Mouse (Mus musculus) lung, postnatal 36 days (tissue): ENCODE measurements around the gene Ensa.
"Not testable (repeated sequence)": the region's sequence is repeated elsewhere in the genome, so short reads cannot be mapped to it uniquely, and the experiment has no call there.

ENCODE experiments used
- DNase-seq: peaks from one replicate; pipeline ENCODE4 v3.0.0; 2022; ENCODE audit warnings: mixed read lengths

Gene Ensa

GRCm38 (mm10) chr3:95663969-95664608 is 39.3 kb downstream of the Ensa start:
- no peak for DNase-seq

GRCm38 (mm10) chr3:95664940-95665352 is 40.2 kb downstream of the Ensa start:
- DNase-seq: no peak

- DNase-seq: peak; percentile 95
These were observed 41.5 kb downstream of the Ensa start for GRCm38 (mm10) chr3:95666124-95666844.

GRCm38 (mm10) chr3:95667521-95667920 is 42.7 kb downstream of the Ensa start:
- DNase-seq: no peak

- peak; percentile 83 for DNase-seq
These were observed 43.2 kb downstream of the Ensa start for GRCm38 (mm10) chr3:95668026-95668425.

- no peak for DNase-seq
These were observed 44.0 kb downstream of the Ensa start for GRCm38 (mm10) chr3:95668589-95669308.

GRCm38 (mm10) chr3:95669309-95669665 is 44.5 kb downstream of the Ensa start:
- no peak for DNase-seq

GRCm38 (mm10) chr3:95670419-95670818 is 45.6 kb downstream of the Ensa start:
- not testable (repeated sequence) for DNase-seq

GRCm38 (mm10) chr3:95671201-95671600 is 46.4 kb downstream of the Ensa start:
- no peak for DNase-seq

- DNase-seq: no peak
These were observed 47.7 kb downstream of the Ensa start for GRCm38 (mm10) chr3:95672461-95672860.

GRCm38 (mm10) chr3:95672861-95673706 is 48.3 kb downstream of the Ensa start:
- DNase-seq: no peak

GRCm38 (mm10) chr3:95673707-95674211 is 49.0 kb downstream of the Ensa start:
- DNase-seq: no peak

GRCm38 (mm10) chr3:95674236-95674635 is 49.4 kb downstream of the Ensa start:
- DNase-seq: peak; percentile 93

GRCm38 (mm10) chr3:95674812-95675211 is 50.0 kb downstream of the Ensa start:
- peak; percentile 85 for DNase-seq

- peak; percentile 96 for DNase-seq
These were observed 50.7 kb downstream of the Ensa start for GRCm38 (mm10) chr3:95675301-95676092.

- peak; percentile 92 for DNase-seq
These were observed 52.1 kb downstream of the Ensa start for GRCm38 (mm10) chr3:95676745-95677419.

- no peak for DNase-seq
These were observed 52.8 kb downstream of the Ensa start for GRCm38 (mm10) chr3:95677420-95678090.

GRCm38 (mm10) chr3:95679551-95679950 is 54.8 kb downstream of the Ensa start:
- DNase-seq: no peak

GRCm38 (mm10) chr3:95680673-95681072 is 55.9 kb downstream of the Ensa start:
- no peak for DNase-seq

GRCm38 (mm10) chr3:95681365-95681764 is 56.6 kb downstream of the Ensa start:
- no peak for DNase-seq
